Mouse (Mus musculus): Measurements from ENCODE around the gene Crispld2. TPM values are rescaled to one million over a fixed set of nuclear protein-coding genes. Genes with fewer than 3 reads are reported as not detected.

The Crispld2 gene
- 32.0 TPM for polyA plus RNA-seq (2014; fragmentation: Illumina TruSeq; extraction: RNeasy Lipid Tissue Mini Kit (QIAGEN cat#74804); ENCODE audit: insufficient read depth, low read depth, low replicate concordance)

DNA sequence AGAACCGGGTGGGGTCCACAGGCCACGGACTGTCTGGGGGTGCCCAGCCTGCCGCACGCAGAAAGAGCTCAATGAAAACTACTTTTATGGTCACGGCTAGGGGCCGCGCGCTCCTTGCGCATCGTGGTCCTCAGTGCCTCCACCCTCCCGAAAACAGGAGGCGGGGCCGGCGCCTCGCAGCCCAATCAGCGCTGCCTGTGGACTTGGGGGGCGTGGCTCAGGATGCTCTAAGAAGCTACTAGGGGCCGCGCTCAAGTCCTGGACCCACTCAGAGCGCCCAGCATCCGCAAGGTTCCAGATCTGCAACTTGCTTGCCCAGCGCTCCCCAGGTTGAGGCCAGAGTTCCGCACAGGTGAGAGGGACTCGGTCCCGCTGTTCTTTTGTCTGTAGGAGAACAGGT is at the start of gene Crispld2:
Crispld2 (plus strand) TSS at position 190 of the 400 bp plus-strand sequence.

DNA sequence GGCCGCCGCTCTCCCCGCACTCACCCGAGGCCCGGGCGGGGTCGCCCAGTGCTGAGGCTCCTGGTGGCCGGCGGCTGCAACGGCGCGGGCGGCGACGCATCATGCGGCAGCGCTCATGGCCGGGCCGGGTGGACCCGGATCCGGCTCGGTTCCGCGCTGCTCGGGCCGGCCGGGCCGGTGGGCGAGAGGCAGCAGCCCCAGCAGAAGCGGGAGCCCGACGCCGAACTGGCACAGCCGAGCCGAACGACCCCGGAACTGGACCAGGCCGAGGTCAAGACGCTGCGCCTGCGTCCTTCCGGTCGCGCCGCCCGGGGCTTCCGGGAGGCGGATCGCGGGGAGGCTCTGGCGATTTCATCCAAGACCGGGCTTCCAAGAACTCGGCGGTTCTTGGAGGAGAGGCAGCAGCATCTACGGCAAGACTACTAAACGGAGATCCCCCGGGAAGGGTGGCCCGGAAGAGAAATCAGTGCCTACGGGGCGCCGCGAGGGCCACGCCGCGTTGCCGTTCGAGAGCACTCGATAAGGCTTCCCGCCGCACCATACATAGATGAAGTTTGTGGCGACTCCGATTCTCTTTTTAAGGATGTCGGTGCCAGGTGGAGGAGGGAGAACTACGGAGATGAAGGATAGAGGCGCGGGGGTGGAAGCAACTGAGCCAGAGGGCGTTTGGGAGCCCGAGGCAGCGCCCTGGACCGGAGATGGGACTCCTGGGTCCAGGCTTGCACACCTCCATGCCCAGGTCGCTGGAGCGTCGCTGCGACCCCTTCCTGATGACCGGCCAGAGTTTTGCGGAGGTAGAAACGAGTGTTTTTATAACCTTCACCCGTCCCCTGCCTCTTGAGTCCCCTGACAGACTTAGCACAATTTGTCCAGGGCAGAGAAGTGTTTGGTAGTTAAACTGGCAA is 109.1 kb downstream of the Crispld2 start, which contains the start of gene Zdhhc7:
Zdhhc7 (minus strand) TSS at position 415 of the 905 bp plus-strand sequence.

Other genes starting within 250 kb of the Crispld2 start
- 5.7 TPM for gene Tldc1, start 214.0 kb upstream of the Crispld2 start, polyA plus RNA-seq (2014; fragmentation: Illumina TruSeq; extraction: RNeasy Lipid Tissue Mini Kit (QIAGEN cat#74804); ENCODE audit: insufficient read depth, low read depth, low replicate concordance)
- gene Cotl1, start 151.9 kb upstream of the Crispld2 start, polyA plus RNA-seq (2014; fragmentation: Illumina TruSeq; extraction: RNeasy Lipid Tissue Mini Kit (QIAGEN cat#74804); ENCODE audit: insufficient read depth, low read depth, low replicate concordance) = 94.1 TPM
- 4.5 TPM for gene Klhl36, start 130.2 kb upstream of the Crispld2 start, polyA plus RNA-seq (2014; fragmentation: Illumina TruSeq; extraction: RNeasy Lipid Tissue Mini Kit (QIAGEN cat#74804); ENCODE audit: insufficient read depth, low read depth, low replicate concordance)
- gene Usp10, start 82.1 kb upstream of the Crispld2 start, polyA plus RNA-seq (2014; fragmentation: Illumina TruSeq; extraction: RNeasy Lipid Tissue Mini Kit (QIAGEN cat#74804); ENCODE audit: insufficient read depth, low read depth, low replicate concordance) = 25.2 TPM
- gene Gm20388, start 81.6 kb upstream of the Crispld2 start, polyA plus RNA-seq (2014; fragmentation: Illumina TruSeq; extraction: RNeasy Lipid Tissue Mini Kit (QIAGEN cat#74804); ENCODE audit: insufficient read depth, low read depth, low replicate concordance) = 25.6 TPM
- 20.8 TPM for gene Zdhhc7, start 109.0 kb downstream of the Crispld2 start, polyA plus RNA-seq (2014; fragmentation: Illumina TruSeq; extraction: RNeasy Lipid Tissue Mini Kit (QIAGEN cat#74804); ENCODE audit: insufficient read depth, low read depth, low replicate concordance)
- gene 6430548M08Rik, start 121.7 kb downstream of the Crispld2 start, polyA plus RNA-seq (2014; fragmentation: Illumina TruSeq; extraction: RNeasy Lipid Tissue Mini Kit (QIAGEN cat#74804); ENCODE audit: insufficient read depth, low read depth, low replicate concordance) = 29.8 TPM
- 14.3 TPM for gene Fam92b, start 185.0 kb downstream of the Crispld2 start, polyA plus RNA-seq (2014; fragmentation: Illumina TruSeq; extraction: RNeasy Lipid Tissue Mini Kit (QIAGEN cat#74804); ENCODE audit: insufficient read depth, low read depth, low replicate concordance)
- 6.2 TPM for gene Gse1, start 236.0 kb downstream of the Crispld2 start, polyA plus RNA-seq (2014; fragmentation: Illumina TruSeq; extraction: RNeasy Lipid Tissue Mini Kit (QIAGEN cat#74804); ENCODE audit: insufficient read depth, low read depth, low replicate concordance)